Mouse (Mus musculus) bone marrow, adult 2 months (tissue): ENCODE results near the gene Sepsecs.

Experiments used
- CTCF ChIP-seq: fragments of 200-500 bp; IDR thresholded peaks from 2 replicates; pipeline ENCODE4 v1.5.1; 2011; ENCODE audit warnings: low read length, control low read depth; ENCODE audit not compliant: control insufficient read depth, insufficient read depth
- POLR2A ChIP-seq: fragments of 200-500 bp; IDR thresholded peaks from 2 replicates; pipeline ENCODE4 v1.6.1; 2011; ENCODE audit warnings: low read depth, mild to moderate bottlenecking, control low read depth, low read length, borderline replicate concordance; ENCODE audit not compliant: control insufficient read depth

DNA sequence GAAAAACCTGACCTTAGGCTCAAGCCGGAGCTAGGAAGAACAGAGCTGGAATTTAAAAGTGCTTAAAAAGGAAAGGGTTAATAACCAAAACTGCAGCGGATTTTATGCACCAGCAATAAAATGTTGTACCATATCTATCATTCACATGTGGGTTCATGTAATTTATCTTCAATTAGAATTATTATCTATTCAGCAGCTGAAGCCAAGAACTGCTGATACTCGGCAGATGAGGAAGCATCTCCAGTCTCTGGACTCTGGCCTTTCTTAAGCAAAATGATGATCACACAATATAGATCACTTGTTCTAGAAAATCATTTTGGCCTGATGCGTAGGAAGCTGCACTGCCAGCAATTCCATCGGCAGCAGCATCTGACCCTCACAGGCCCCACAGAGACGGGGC lies 27.8 kb downstream of the Sepsecs start:
- TF ChIP-seq CTCF (no peak), POLR2A (no peak)
